Mouse (Mus musculus) naive thymus-derived CD4-positive, alpha-beta T cell, adult 2 months (primary cell): Measurements from ENCODE around the gene Ltbp1.

Source experiments
- DNase-seq: peaks from one replicate; pipeline ENCODE4 v3.0.0-alpha.2; 2011; ENCODE audit warnings: low read depth

The Ltbp1 gene

DNA sequence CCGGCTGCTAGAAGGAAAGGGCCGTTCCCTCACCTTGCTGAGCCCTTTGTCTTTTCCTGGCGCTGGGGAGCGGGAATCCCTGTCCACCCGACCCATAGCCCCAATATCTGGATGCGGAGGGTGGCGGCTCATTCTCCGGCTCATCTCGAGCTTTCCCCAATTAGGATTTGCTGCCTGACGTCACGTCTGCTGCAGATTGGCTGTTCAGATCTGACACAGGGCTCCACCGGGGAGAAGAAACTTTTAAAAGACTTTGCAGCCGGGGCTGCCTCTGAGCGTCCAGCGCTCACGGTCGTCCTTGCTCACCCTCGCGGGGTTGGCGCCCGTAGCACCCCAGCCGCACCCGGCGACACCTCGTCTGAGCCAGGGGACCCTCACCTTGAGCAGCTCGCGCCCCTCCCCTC is at the start of gene Ltbp1:
Ltbp1 (plus strand) TSS at position 288 of the 404 bp plus-strand sequence.
- DNase-seq = no peak

DNA sequence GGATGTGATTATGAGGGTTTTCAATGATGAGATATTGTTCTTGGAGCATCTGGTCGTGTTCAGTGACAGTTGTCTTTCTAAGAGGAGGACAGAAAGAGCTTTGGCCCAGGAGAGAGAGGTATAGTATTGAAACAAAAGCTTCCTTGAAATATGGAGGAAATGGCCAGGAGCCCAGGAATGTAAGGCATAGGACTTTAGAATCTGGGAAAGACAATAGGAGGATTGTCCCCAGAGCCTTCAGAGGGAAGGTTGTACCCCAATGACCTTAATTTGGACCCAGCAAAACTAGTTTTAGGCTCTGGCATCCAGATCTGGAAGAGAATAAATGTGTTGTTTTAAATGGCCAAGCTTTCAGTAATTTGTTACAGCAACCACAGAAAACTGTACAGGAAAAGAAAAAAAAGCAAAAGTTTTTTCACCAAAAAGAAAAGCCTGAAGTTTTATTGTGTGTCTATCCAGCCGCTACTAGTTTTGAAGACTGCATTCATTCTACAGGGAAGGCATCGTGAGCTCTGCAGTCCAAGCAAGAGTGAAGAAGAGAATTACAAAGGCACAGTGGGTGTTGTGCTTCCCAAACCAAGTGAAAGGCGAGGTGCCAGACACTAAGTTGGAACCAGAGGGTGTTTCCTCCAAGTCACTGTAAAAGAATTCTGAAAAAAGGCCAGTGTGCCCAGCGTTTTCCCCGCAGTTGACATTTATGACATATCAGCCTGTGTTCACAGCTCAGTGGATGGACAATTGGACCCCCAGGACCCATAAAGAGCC is 45.7 kb upstream of the Ltbp1 start:
- DNase-seq = no peak

DNA sequence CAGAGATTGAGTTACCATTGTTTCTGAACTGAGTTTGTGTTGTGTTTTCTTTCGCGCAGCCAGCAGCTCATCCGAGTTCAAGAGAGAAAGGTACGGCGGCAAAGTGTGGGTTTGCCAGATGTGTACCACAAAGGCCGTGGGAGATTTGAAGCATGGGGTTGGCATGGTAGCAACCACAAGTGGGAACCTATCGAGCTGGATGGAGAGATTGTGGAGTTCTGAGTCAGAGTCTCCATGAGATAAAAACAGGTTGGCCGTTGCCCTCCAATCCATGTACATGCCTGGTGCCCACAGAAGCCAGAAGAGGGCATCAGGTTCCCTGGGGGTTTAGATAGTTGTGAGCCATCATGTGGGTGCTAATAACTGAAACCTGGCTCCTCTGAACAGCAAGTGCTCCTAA is 42.1 kb upstream of the Ltbp1 start:
- no peak for DNase-seq

DNA sequence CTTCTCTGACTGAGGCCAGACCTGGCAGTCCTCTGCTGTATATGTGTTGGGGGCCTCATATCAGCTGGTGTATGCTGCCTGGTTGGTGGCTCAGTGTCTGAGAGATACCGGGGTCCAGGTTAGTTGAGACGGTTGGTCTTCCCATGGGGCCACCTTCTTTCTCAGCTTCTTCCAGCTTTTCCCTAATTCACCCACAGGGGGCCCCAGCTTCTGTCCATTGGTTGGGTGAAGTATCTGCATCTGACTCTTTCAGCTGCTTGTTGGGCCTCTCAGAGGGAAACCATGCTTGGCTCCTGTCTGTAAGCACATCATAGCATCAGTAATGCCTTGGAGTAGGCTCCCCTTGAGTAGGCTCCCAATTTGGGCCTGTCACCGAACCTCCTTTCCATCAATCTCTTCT is 41.5 kb upstream of the Ltbp1 start:
- DNase-seq = no peak

DNA sequence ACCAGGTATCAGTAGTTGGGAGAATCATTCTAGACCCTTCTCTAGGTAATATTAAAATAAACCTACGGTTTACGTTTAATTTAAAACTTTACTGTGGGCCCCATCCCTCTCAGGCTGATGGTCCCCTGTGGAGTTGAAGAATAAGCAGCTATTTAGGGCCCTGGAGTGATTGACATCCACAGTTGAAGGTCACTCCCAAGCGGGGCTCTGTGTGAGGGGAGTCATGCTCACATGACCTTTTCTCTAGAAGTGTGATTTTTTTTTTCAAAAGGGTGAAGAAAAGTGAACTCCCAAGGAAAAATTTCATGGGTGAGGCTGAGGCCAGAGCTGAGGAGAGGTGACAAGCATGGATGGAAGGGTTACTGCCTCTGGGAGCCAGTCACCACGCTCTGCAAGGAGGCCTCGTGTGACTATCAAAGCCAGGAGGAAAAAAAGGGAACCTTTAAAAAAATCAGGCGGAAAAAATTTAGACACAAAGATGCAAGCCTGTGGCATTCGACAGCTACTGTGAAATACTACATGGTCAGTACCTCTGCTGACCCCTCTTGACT is 38.0 kb upstream of the Ltbp1 start:
- DNase-seq = no peak

DNA sequence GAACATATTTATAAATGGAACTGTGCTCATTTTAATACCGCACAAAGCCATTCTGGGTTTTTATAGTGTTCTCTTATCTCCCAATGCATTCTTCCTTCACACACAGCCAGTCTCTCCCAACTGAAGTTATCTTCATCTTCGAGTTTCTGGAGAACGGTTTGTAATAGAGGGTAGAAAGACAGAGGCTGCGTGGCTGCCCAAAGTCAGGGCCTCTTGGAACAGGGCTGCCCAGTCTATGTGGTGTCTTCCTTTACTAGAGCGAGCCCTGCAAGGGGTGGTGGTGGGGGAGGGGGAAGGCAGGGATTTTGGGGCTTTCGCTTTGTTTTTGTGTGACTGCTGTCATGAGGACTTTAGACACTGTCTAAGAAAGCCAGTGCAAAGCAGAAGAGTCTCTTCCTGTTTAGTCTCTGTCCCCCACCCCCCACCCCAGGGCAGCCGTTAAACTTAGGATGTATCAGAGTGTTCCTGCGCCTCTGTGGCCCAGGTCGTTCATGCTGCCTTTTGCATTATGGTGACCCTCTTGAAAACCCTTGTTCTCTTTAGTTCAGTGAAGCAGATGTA is 37.1 kb upstream of the Ltbp1 start:
- DNase-seq = no peak

DNA sequence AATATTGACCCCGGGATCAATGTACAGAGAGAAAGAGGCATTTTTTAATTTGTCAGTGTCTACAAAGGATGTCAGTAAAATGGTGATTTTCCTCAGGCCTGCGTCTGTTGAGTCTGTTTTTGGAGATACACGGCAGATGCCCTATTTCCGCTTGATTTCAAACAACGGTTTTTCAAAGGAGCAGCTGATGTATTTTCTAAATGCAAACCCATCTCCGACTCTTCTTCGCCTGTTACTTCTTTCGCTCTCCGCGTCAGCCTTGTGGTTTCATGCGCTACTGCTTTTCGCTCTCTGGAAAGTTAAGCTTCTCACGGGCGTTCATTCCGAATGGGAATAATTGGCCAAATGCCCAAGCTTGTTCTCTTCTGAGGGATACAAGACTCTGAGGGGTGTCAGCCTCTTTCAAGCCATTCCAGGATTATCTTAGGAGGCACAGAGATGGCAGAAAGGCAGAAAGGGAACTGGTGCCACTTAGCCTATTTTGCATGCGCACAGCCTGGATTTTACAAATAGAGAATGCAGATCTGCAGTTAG is 36.6 kb upstream of the Ltbp1 start:
- no peak for DNase-seq

DNA sequence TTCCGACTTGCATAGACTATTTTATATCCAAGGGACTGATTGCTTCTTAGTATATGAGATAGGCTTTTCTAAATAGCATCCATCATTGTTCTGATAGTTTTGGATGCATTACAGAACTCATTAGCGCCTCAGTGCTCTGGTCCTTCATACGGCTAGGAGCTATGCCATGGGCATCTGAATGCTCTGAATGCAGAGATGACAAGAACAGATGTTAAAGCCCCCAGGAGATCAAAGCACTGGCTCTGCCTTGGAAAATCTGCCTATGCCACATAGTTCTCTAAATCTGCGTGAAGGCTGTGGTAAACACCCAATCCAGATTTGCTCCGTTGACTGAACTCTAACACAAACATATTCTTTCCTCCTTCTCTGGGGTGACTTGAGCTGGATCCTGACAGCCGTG is 30.2 kb upstream of the Ltbp1 start:
- DNase-seq = no peak

DNA sequence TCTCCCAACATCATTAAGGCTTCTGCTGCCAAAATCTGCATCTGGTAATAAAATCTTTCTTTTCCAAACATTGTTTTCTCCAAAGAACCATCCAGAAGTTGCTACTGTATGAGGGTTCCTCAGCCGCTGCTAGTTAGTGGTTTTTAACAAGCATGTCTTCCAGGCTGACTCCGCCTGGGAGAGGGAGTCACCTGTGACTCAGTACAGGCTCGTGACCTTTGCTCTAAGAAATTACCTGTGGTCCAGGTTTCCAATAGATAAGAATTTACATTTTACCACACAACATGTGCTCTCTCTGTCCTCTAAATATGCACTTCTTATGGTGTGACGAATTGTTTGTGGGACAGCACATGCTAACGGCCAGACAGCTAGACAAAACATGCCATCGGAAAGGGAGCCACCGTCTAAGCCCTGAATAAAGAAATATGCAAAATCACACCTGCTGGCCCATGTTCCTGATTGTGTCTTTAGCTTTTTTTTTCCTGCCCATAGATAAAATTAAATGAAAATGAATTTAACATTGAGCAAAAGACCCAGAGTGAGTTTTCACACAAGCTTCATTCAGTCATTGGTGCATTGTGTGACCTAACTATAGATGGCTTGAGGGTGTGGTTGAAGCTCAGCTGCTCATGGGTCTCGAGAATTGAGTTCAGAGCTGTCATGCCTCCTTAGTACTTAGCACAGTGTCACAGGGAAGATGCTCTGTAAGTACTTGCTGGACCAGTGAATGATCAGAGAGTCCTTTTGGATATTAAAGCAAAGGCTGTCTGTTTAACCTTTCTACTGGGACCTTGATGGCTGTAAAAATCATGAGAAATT is 29.0 kb upstream of the Ltbp1 start:
- no peak for DNase-seq

DNA sequence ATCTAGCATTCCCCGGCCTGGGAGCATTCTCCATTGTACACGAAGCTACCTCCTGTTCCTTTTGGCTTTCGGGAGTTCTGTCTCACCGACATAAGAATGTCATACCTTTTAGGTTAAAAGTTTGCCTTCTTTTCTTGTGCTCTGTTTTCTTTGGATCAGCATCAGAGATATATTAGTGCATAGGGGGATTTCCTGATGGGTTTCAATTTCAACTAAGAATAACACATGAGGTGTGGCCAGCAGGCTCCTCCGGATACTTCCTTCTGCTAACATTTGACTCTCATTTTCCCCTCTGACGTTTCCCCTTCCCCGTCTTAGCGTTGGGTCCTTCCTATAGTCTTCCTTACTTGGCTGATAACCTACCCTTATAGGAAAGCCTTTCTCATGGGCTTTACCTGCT is 25.6 kb upstream of the Ltbp1 start:
- no peak for DNase-seq

DNA sequence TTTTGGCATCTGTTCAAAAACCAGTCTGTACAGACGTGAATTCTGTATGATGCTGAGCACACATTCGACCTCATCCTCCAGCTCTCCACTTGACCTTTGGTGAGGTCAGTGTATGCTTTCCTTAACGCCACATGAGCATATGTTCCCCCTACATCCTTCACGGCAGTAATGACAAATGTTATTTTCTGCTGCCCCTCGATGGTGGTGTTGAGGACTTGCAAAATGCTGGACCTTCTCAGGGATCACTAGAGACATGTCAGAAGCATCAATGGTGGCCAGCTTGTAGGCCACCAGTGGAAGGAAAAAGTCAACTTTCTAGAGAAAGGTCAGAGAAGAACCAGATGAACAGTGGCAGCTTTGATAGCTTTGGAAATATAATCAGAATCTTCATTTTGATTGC is 23.7 kb upstream of the Ltbp1 start:
- no peak for DNase-seq

DNA sequence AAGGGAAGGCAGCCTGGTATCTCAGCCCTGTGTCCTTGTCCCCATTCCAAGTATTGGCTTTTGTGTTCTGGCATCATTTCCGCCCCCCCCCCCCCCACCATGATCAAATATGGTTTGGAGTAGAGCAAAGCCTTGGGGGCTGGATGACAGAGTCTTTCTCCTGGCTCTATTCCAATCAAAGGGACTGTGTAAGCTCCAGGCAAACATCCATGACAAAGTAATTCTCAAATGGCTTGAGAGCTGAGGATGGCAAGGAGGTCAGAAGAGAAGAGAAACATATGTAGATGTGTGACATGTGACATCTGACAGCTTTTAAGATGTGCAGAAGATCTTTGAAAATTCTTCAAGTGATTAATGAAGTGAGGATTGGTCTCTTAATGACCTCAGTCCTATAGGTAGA is 22.5 kb upstream of the Ltbp1 start:
- DNase-seq = no peak

DNA sequence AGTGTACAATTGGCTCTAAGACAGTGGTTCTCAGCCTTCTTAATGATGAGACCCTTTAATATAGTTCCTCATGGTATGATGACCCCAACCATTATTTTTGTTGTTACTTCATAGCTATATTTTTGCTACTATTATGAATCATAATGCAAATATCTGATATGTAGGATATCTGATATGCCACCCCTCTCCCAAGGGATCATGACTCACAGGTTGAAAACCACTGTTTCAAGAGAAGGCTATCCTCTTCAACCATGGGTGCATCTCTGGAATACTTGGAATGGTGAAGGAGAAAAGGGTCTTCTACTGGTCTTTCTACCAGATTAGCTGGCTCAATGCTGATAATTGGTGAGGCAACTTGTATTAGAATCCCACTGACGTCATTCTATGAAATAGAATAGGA is 21.3 kb upstream of the Ltbp1 start:
- DNase-seq = no peak

DNA sequence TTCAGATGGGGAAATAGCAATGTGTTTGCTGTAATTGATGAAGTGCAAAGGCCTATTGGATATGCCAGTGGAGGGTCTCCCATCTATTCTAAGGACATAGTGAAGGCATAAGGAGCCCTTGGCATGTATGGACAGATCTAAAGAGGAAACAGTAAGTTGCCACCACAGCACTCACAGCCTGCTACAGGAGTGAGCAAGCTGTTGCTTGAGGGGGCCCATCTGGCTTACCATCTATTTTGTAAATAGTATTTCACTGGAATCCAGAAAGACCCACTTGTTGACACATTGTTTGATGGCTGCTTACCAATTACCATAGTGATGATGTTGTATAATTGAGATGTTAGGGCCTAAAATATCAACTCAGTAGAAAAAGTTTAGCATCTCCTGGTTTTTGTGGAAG is 20.7 kb upstream of the Ltbp1 start:
- DNase-seq = no peak

DNA sequence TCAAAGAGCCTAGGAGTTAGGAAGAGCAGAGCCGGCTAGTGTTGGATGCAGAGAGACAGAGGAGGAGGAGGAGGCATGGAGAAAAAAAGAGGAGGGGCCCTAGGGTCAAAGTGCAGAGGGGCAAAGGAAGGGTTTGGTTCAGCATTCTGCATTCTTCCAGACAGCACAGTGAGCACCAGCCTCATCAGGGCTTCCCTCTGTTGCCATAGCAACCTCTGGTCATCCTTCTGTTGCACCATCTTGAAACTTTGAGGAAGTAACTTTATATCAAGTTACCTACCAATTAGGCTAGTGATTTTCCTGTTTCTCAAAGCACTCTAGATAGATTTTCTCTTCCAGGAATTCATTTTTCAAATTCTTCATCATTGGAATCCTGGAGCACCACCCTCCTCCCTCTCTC is 18.3 kb upstream of the Ltbp1 start:
- DNase-seq = no peak

DNA sequence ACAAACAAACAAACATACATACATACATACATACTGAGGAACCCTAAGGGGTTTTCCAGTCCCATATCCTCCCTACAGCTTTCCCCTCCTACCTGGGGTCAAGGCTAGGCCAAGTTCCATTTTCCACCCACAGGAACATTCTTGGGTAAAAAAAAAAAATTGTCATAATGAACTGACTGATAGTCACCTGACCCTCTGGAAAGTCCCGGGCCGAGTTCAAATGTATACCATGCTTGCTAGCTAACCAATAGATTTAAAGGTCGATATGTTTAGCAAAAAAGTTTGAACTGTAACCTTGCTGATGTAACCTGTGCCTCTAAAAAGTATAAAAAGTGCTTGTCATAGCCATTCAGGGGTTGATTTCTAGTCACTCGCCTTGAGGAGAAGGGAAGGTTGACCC is 15.7 kb upstream of the Ltbp1 start:
- DNase-seq = no peak

DNA sequence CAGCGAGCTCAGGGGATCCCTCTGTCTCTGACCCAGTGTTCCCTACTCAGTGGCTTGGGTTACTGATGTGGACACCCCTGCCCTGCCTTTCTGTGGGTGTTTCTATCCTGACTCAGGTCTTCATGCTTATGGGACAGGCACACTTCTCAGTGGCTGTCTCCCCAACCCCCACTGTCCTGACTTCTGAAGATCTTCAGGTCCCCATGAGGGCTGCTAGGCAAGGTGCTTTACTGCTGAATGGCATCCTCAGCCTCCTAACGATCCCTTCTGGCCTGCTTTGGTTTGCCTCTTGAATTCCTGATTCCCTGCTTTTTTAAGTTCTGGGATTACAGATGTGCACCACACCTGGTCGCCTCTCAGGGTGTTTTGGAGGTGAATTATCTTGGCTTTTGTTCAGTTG is 14.8 kb upstream of the Ltbp1 start:
- no peak for DNase-seq

DNA sequence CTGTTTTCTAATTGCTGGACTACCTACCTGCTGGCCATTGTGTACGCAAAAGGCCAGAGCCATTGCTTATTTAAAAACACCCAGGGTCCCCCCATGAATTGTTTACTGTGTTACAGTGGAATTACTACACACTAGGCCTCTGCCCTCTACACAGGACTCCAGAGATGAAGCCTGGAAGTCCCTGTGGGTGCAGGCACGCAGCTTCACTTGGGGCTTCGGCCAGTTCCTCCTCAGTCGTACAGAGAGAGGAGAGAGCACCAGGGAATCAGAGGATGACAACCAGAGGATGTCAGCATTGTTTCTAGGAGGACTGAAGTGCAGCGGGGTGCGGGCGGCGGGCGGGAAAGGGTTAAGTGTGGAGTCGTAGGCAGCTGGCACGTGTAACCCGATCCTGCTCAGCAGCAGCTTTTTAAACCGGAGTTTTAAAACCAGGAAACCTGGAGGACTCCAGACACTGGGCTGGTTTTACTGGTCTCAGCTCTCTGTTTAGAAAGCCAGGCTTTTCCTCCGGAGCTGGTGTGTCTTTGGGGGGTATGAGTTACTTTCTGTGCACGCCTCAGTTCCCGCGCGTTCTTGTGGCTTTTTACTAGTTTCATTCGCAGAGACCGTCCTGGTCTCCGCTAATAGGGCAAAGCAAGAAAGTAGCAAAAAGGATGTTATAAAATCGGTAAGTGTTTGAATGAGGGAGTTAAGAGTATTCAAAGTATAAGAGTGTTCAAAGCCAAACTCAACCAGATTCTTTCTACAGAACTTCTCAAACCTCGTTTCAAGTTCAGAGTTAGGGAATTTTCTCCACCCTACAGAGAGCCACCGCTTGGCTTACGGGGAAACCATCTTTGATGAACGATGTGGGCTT is 11.4 kb upstream of the Ltbp1 start:
- DNase-seq = no peak

DNA sequence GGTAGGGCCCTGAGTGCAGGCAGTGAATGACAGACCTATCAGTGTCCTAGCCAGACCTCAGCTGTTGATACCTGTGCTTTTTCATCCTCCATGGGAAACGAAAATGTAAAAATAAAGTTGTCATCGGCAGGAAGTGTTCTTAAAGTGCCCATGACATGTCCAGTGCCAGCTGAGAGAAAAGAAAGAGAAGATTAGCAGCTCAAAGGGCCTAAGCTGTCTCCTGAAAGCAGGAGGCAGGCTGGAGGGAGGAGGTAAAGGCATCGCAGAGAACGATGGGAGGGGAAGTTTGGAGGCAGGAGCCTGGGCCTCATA is 10.8 kb upstream of the Ltbp1 start:
- no peak for DNase-seq

DNA sequence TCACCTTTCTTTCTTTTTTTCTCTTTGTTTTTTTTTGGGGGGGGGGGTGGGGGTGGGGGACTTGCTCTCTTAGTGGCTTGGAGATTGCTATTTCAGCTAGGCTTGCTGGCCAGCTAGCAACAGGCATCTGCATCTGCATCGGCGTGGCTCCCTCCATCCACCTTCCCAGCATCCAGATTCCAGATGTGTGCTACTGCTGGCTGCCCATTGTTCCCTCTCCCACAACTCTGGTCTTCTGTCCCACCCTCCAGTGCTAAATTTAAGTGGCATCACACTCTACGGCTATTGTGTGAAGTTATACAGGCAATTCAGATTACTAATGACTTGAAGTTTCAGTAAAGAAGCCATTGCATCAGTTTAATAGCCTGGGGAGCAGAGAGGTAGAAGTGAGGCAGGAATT is 10.1 kb upstream of the Ltbp1 start:
- no peak for DNase-seq

DNA sequence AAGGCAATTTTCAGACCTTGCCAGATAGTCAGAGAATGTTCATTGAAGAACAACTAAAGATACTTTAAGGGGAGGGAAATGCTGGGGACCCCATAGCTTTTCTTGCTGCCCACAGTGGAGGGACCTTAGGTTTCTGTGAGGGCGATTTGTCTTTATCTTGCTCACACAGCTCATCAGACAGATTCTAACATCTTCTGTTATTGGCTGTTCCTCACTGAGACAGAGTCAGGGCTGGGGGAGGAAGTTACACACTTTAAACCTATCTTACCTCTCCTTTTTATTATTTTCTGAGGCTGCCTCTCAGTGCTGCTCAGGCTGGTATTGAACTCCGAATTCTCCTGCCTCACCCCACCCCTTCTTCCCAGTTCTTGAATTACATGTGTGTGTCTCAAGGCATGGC is 5.3 kb upstream of the Ltbp1 start:
- DNase-seq = no peak

DNA sequence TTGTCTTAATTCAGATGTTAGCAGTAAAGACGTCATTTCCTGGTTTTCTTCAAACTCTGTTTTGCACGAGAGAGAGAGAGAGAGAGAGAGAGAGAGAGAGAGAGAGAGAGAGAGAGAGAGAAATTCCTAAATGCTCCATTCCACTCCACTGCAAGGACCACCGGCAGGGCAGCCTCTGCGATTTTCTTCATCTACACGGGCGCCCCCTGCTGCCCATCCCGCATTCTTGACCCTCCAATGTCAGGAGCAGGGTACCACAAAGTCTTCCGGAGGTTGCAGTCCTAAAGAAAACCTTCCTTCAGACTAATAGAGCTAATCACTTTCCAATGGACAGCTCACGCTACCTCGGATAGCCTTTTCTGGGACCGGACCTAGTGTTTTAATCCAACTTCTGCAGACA is 548 bp upstream of the Ltbp1 start:
- peak; percentile 26 for DNase-seq
